Mouse (Mus musculus) heart, postnatal 14 days (tissue): ENCODE data around the gene Pycr1. TPM values are rescaled to one million over a fixed set of nuclear protein-coding genes. Genes with fewer than 3 reads are reported as not detected.

Source experiments
- DNase-seq, 2 experiments: peaks; one replicate each; pipeline ENCODE4 v3.0.0; 2021 to 2022
- intact Hi-C: fragments of 180-260 bp; cut with DNase I; formaldehyde crosslinking; loops from one replicate; pipeline ENCODE4 v1.15.1; 2025
- microRNA-seq, 2 experiments: library from miRNA; unstranded; fragments of <30 nt; microRNA quantifications; one replicate each; pipeline ENCODE4 v1.2.0; 2021 to 2022
- total RNA-seq, 2 experiments: library from RNA; stranded (reverse); gene quantifications; 2 replicates each; pipeline ENCODE4 v1.2.3; 2021

The Pycr1 gene
- total RNA-seq, 2 experiments from 2014 or later = 1.9 to 2.1 TPM

GRCm38 (mm10) chr11:120612763-120613162 is 30.8 kb downstream of the Pycr1 start:
- intact Hi-C loops = loop anchor here (1.0 kb wide), 2 partner anchors 98 to 123 kb away; no protein-coding TSS in a partner anchor
- peak; percentile 76 to 87 for DNase-seq

GRCm38 (mm10) chr11:120610477-120611046 is 33.0 kb downstream of the Pycr1 start:
- intact Hi-C loops = no loop called here
- no peak for DNase-seq

- no peak for DNase-seq
- intact Hi-C loops = no loop called here
Measured at GRCm38 (mm10) chr11:120609250-120609649, 34.3 kb downstream of the Pycr1 start.

GRCm38 (mm10) chr11:120608241-120609034 is 35.1 kb downstream of the Pycr1 start, which contains the start of gene Npb:
Gene Npb (plus strand): TSS chr11:120608477.
- intact Hi-C loops = no loop called here
- DNase-seq = no peak

- intact Hi-C loops = no loop called here
- no peak for DNase-seq
Measured at GRCm38 (mm10) chr11:120606764-120607163, 36.8 kb downstream of the Pycr1 start.

- no peak for DNase-seq
- intact Hi-C loops = no loop called here
Measured at GRCm38 (mm10) chr11:120605667-120606066, 37.9 kb downstream of the Pycr1 start.

- intact Hi-C loops = no loop called here
Measured at GRCm38 (mm10) chr11:120603545-120603944, 40.0 kb downstream of the Pycr1 start.

GRCm38 (mm10) chr11:120600716-120601115 is 42.9 kb downstream of the Pycr1 start:
- DNase-seq = no peak
- intact Hi-C loops = no loop called here

More at GRCm38 (mm10) chr11:120603545-120603944, 40.0 kb downstream of the Pycr1 start:
- DNase-seq = no peak

- intact Hi-C loops = no loop called here
- no peak for DNase-seq
Measured at GRCm38 (mm10) chr11:120598990-120599549, 44.5 kb downstream of the Pycr1 start.

- intact Hi-C loops = no loop called here
Measured at GRCm38 (mm10) chr11:120598283-120598989, 45.1 kb downstream of the Pycr1 start, which contains the start of the genes Alyref and Anapc11. Gene Alyref (minus strand): TSS chr11:120598365. Gene Anapc11 (plus strand): TSS chr11:120598421.

GRCm38 (mm10) chr11:120597240-120598235 is 46.0 kb downstream of the Pycr1 start:
- intact Hi-C loops = no loop called here
- no peak for DNase-seq

More at GRCm38 (mm10) chr11:120598283-120598989, 45.1 kb downstream of the Pycr1 start, which contains the start of the genes Alyref and Anapc11:
- DNase-seq = peak; percentile 97 to 98

- no peak for DNase-seq
- intact Hi-C loops = no loop called here
Measured at GRCm38 (mm10) chr11:120588531-120588930, 55.0 kb downstream of the Pycr1 start.

Small RNAs within 50 kb of the gene (microRNA-seq; reads per million reads assigned to microRNA genes)
- 0 to 3.6 reads per million in 2 experiments for gene Mir6936

Other genes starting within 250 kb of the Pycr1 start
- 10 to 100 TPM; 54.4 to 62.7 TPM for gene Nploc4, start 206.1 kb downstream of the Pycr1 start, total RNA-seq
- 1 to 10 TPM in 1 of 2 experiments, under 1 TPM in 1; 0.98 to 2.5 TPM for gene Tspan10, start 201.1 kb downstream of the Pycr1 start, total RNA-seq
- under 1 TPM; 0.53 to 0.56 TPM for gene Pde6g, start 190.3 kb downstream of the Pycr1 start, total RNA-seq
- 10 to 100 TPM; 41.6 to 45.6 TPM for gene Oxld1, start 185.7 kb downstream of the Pycr1 start, total RNA-seq
- gene Ccdc137, start 185.7 kb downstream of the Pycr1 start, total RNA-seq = 1 to 10 TPM; 5.9 to 9.4 TPM
- gene Arl16, start 176.2 kb downstream of the Pycr1 start, total RNA-seq = 10 to 100 TPM; 10.3 to 12.0 TPM
- gene Mrpl12, start 159.2 kb downstream of the Pycr1 start, total RNA-seq = 100 to 1,000 TPM; 222 to 244 TPM
- 10 to 100 TPM; 14.1 to 15.9 TPM for gene Slc25a10, start 151.9 kb downstream of the Pycr1 start, total RNA-seq
- 1 to 10 TPM; 1.7 to 2.4 TPM for gene Gcgr, start 113.1 kb downstream of the Pycr1 start, total RNA-seq
- 10 to 100 TPM; 53.5 to 58.1 TPM for gene Mcrip1, start 94.0 kb downstream of the Pycr1 start, total RNA-seq
- under 1 TPM in 1 of 2 experiments, not detected in 1; 0.39 TPM for gene Ppp1r27, start 92.6 kb downstream of the Pycr1 start, total RNA-seq
- gene P4hb, start 70.5 kb downstream of the Pycr1 start, total RNA-seq = 100 to 1,000 TPM; 238 to 247 TPM
- gene Arhgdia, start 62.1 kb downstream of the Pycr1 start, total RNA-seq = 100 to 1,000 TPM; 164 to 180 TPM
- gene Alyref, start 45.4 kb downstream of the Pycr1 start, total RNA-seq = 10 to 100 TPM; 57.8 to 59.9 TPM
- 10 to 100 TPM; 86.2 to 87.5 TPM for gene Anapc11, start 45.3 kb downstream of the Pycr1 start, total RNA-seq
- gene Npb, start 35.3 kb downstream of the Pycr1 start, total RNA-seq = not detected
- 10 to 100 TPM; 47.7 to 49.4 TPM for gene Pcyt2, start 25.8 kb downstream of the Pycr1 start, total RNA-seq
- gene Sirt7, start 18.5 kb downstream of the Pycr1 start, total RNA-seq = 10 to 100 TPM; 10.8 to 12.3 TPM
- gene Mafg, start 10.2 kb downstream of the Pycr1 start, total RNA-seq = 10 to 100 TPM; 33.7 to 41.0 TPM
- gene Myadml2, start 4.4 kb upstream of the Pycr1 start, total RNA-seq = 10 to 100 TPM; 51.4 to 58.5 TPM
- under 1 TPM in 1 of 2 experiments, not detected in 1; 0.27 TPM for gene Notum, start 17.4 kb upstream of the Pycr1 start, total RNA-seq
- 10 to 100 TPM; 35.0 to 37.9 TPM for gene Aspscr1, start 29.2 kb upstream of the Pycr1 start, total RNA-seq
- 10 to 100 TPM; 35.4 to 36.4 TPM for gene Cenpx, start 70.0 kb upstream of the Pycr1 start, total RNA-seq
- gene Lrrc45, start 70.2 kb upstream of the Pycr1 start, total RNA-seq = 10 to 100 TPM in 1 of 2 experiments, 1 to 10 TPM in 1; 9.2 to 10.9 TPM
- gene Rac3, start 77.7 kb upstream of the Pycr1 start, total RNA-seq = 1 to 10 TPM; 1.3 to 1.6 TPM
- 1 to 10 TPM; 3.1 to 5.8 TPM for gene Dcxr, start 83.5 kb upstream of the Pycr1 start, total RNA-seq
- gene Cbr2, start 88.3 kb upstream of the Pycr1 start, total RNA-seq = 10 to 100 TPM; 18.6 to 53.1 TPM
- gene Hmga1b, start 119.0 kb upstream of the Pycr1 start, total RNA-seq = 10 to 100 TPM; 23.8 to 68.1 TPM
- 10 to 100 TPM; 11.8 to 12.0 TPM for gene Rfng, start 140.4 kb upstream of the Pycr1 start, total RNA-seq
- gene Gps1, start 140.5 kb upstream of the Pycr1 start, total RNA-seq = 10 to 100 TPM; 56.9 to 57.5 TPM
- gene Dus1l, start 152.6 kb upstream of the Pycr1 start, total RNA-seq = 10 to 100 TPM; 31.2 to 34.1 TPM
- 10 to 100 TPM; 23.0 to 23.2 TPM for gene Fasn, start 180.8 kb upstream of the Pycr1 start, total RNA-seq